Mouse (Mus musculus) midbrain, embryonic 14.5 days (tissue): ENCODE results near the gene Dlg4. TPM values are rescaled to one million over a fixed set of nuclear protein-coding genes. Genes with fewer than 3 reads are reported as not detected.

ENCODE experiments used
- ATAC-seq: fragments of 200-750 bp; cut with Nextera tagmentation; 2 replicates; pipeline ENCODE4 v1.8.0; 2017; ENCODE audit warnings: moderate number of reproducible peaks, moderate library complexity; ENCODE audit not compliant: low FRiP score, low TSS enrichment
- DNase-seq: peaks from one replicate; pipeline ENCODE4 v3.0.0-alpha.2; 2015
- H3K27ac ChIP-seq: fragments of 300-500 bp; sonication (generic); replicated peaks from 2 replicates; pipeline ENCODE4 v1.5.1; 2014; ENCODE audit warnings: mild to moderate bottlenecking, low read depth, low read length, moderate library complexity
- H3K27me3 ChIP-seq: fragments of 300-500 bp; sonication (generic); 2 replicates; pipeline ENCODE4 v1.6.1; 2014; ENCODE audit warnings: low read length, control low read depth, mixed read lengths; ENCODE audit not compliant: control insufficient read depth, insufficient read depth
- H3K36me3 ChIP-seq: fragments of 300-500 bp; sonication (generic); 2 replicates; pipeline ENCODE4 v1.6.1; 2014; ENCODE audit warnings: low read length, control low read depth; ENCODE audit not compliant: control insufficient read depth, insufficient read depth
- H3K4me1 ChIP-seq: fragments of 300-500 bp; sonication (generic); 2 replicates; pipeline ENCODE4 v1.6.1; 2014; ENCODE audit warnings: mild to moderate bottlenecking, antibody characterized with exemption, low read length, control low read depth; ENCODE audit not compliant: control insufficient read depth, insufficient read depth
- H3K4me2 ChIP-seq: fragments of 300-500 bp; sonication (generic); 2 replicates; pipeline ENCODE4 v1.6.1; 2014; ENCODE audit warnings: mild to moderate bottlenecking, low read length, moderate library complexity
- H3K4me3 ChIP-seq: fragments of 300-500 bp; sonication (generic); replicated peaks from 2 replicates; pipeline ENCODE4 v1.5.1; 2014; ENCODE audit warnings: low read depth, low read length
- H3K9ac ChIP-seq: fragments of 300-500 bp; sonication (generic); replicated peaks from 2 replicates; pipeline ENCODE4 v1.6.1; 2014; ENCODE audit warnings: mild to moderate bottlenecking, low read length, moderate library complexity
- H3K9me3 ChIP-seq: fragments of 300-500 bp; sonication (generic); 2 replicates; pipeline ENCODE4 v1.6.1; 2016; ENCODE audit warnings: low read length, control low read depth, mixed read lengths; ENCODE audit not compliant: control insufficient read depth
- WGBS: fragments of 180-500 bp; shearing (Covaris S2); extraction: QIAGEN DNeasy Blood & Tissue Kit; methylation state at CpG from one replicate; pipeline ENCODE4 v1.1.7; 2014; 5-methylcytosine and 5-hydroxymethylcytosine counted together
- polyA plus RNA-seq: library from polyadenylated mRNA; unstranded; fragments of >200 nt; fragmentation: Nextera tagmentation; extraction: Ambion mirVana; gene quantifications from 2 replicates; pipeline ENCODE4 v1.2.1, GENCODE M21; 2014

Gene Dlg4
- polyA plus RNA-seq, 1 experiment from 2014 or later: 33.1 TPM

- Histone ChIP-seq H3K9ac (no peak overlapping the region), H3K4me2 (peak overlapping the region; percentile 85), H3K27me3 (no peaks in the 10 kb centered on the region), H3K36me3 (peaks cover 25% of the 10 kb centered on the region), H3K4me1 (peaks cover 32% of the 10 kb centered on the region), H3K4me3 (peak overlapping the region; percentile 83; the same call in 1 of the 2 replicates), H3K9me3 (no peaks in the 10 kb centered on the region), H3K27ac (no peak overlapping the region; the same call in 1 of the 2 replicates)
- 89% methylated on average over 8 of the region's 8 CpGs for whole genome bisulfite sequencing
- ATAC-seq (no peak), DNase-seq (no peak)
These were observed 17.1 kb upstream of the Dlg4 start for GRCm38 (mm10) chr11:69999666-70000065.

- peak; percentile 72 for ATAC-seq
- no peaks in the 10 kb centered on the region for H3K27me3 ChIP-seq
- peak within 1 kb of the TSS; percentile 67 for H3K9ac ChIP-seq
- no peaks in the 10 kb centered on the region for H3K9me3 ChIP-seq
- H3K4me2 ChIP-seq: peak within 1 kb of the TSS; percentile 85
- H3K27ac ChIP-seq: peak within 1 kb of the TSS; percentile 96
- H3K36me3 ChIP-seq: peaks cover 31% of the 10 kb centered on the region
- H3K4me1 ChIP-seq: peaks cover 32% of the 10 kb centered on the region
- peak; percentile 96 for DNase-seq
- WGBS: under 1% methylated on average over 48 of the region's 48 CpGs
- H3K4me3 ChIP-seq: peak within 1 kb of the TSS; percentile 83
These were observed 16.3 kb upstream of the Dlg4 start, which contains the start of gene Dvl2 for GRCm38 (mm10) chr11:70000396-70000898. Gene Dvl2, plus strand, starts transcription at chr11:70000595.

GRCm38 (mm10) chr11:70001159-70001558 lies 15.6 kb upstream of the Dlg4 start:
- H3K9ac ChIP-seq: peak overlapping the region; percentile 67
- 11% methylated on average over 8 of the region's 8 CpGs for WGBS
- H3K4me2 ChIP-seq: peak overlapping the region; percentile 85
- H3K9me3 ChIP-seq: no peaks in the 10 kb centered on the region
- peak overlapping the region; percentile 83 for H3K4me3 ChIP-seq
- no peak for ATAC-seq
- peaks cover 32% of the 10 kb centered on the region for H3K4me1 ChIP-seq
- peak overlapping the region; percentile 96 for H3K27ac ChIP-seq
- DNase-seq: no peak
- H3K36me3 ChIP-seq: peaks cover 38% of the 10 kb centered on the region
- H3K27me3 ChIP-seq: no peaks in the 10 kb centered on the region

- no peak for ATAC-seq
- no peaks in the 10 kb centered on the region for H3K9me3 ChIP-seq
- peaks cover 32% of the 10 kb centered on the region for H3K4me1 ChIP-seq
- H3K4me2 ChIP-seq: peak overlapping the region; percentile 85
- peaks cover 45% of the 10 kb centered on the region for H3K36me3 ChIP-seq
- no peaks in the 10 kb centered on the region for H3K27me3 ChIP-seq
- DNase-seq: peak; percentile 64
- H3K4me3 ChIP-seq: peak overlapping the region; percentile 83
- H3K27ac ChIP-seq: no peak overlapping the region
- H3K9ac ChIP-seq: no peak overlapping the region; the same call in 1 of the 2 replicates
These were observed 14.9 kb upstream of the Dlg4 start for GRCm38 (mm10) chr11:70001865-70002264.

GRCm38 (mm10) chr11:70002471-70002870 lies 14.3 kb upstream of the Dlg4 start:
- H3K4me3 ChIP-seq: peak overlapping the region; percentile 83; the same call in 1 of the 2 replicates
- H3K36me3 ChIP-seq: peaks cover 51% of the 10 kb centered on the region
- DNase-seq (no peak), ATAC-seq (no peak)
- WGBS: 95% methylated on average over 2 of the region's 2 CpGs
- H3K4me2 ChIP-seq: peak overlapping the region; percentile 85
- no peaks in the 10 kb centered on the region for H3K9me3 ChIP-seq
- H3K27ac ChIP-seq: no peak overlapping the region
- H3K9ac ChIP-seq: peak overlapping the region; percentile 29; the same call in 1 of the 2 replicates
- H3K4me1 ChIP-seq: peaks cover 32% of the 10 kb centered on the region
- H3K27me3 ChIP-seq: no peaks in the 10 kb centered on the region

GRCm38 (mm10) chr11:70005521-70005920 lies 11.2 kb upstream of the Dlg4 start:
- H3K36me3 ChIP-seq: peaks cover 62% of the 10 kb centered on the region
- no peak overlapping the region for H3K27ac ChIP-seq

GRCm38 (mm10) chr11:70010033-70010432 lies 6.7 kb upstream of the Dlg4 start:
- no peak for ATAC-seq

More at GRCm38 (mm10) chr11:70005521-70005920, 11.2 kb upstream of the Dlg4 start:
- Histone ChIP-seq H3K4me1 (peaks cover 22% of the 10 kb centered on the region), H3K9ac (no peak overlapping the region), H3K9me3 (no peaks in the 10 kb centered on the region), H3K27me3 (no peaks in the 10 kb centered on the region), H3K4me3 (no peak overlapping the region), H3K4me2 (no peak overlapping the region)
- ATAC-seq (no peak), DNase-seq (peak; percentile 43)
- WGBS: 48% methylated on average over 5 of the region's 5 CpGs

GRCm38 (mm10) chr11:70010548-70010947 lies 6.2 kb upstream of the Dlg4 start:
- DNase-seq: no peak
- no peak overlapping the region for H3K4me3 ChIP-seq
- H3K9ac ChIP-seq: no peak overlapping the region
- no peaks in the 10 kb centered on the region for H3K9me3 ChIP-seq
- peaks cover 10% of the 10 kb centered on the region for H3K4me1 ChIP-seq
- no peak overlapping the region for H3K27ac ChIP-seq
- WGBS: 87% methylated on average over 12 of the region's 12 CpGs
- no peaks in the 10 kb centered on the region for H3K27me3 ChIP-seq
- no peak overlapping the region for H3K4me2 ChIP-seq
- ATAC-seq: no peak
- peaks cover 87% of the 10 kb centered on the region for H3K36me3 ChIP-seq

More at GRCm38 (mm10) chr11:70010033-70010432, 6.7 kb upstream of the Dlg4 start:
- H3K9ac ChIP-seq: no peak overlapping the region
- WGBS: 91% methylated on average over 6 of the region's 6 CpGs
- H3K4me1 ChIP-seq: peaks cover 7% of the 10 kb centered on the region
- H3K4me3 ChIP-seq: no peak overlapping the region
- no peak overlapping the region for H3K27ac ChIP-seq
- no peaks in the 10 kb centered on the region for H3K27me3 ChIP-seq
- no peaks in the 10 kb centered on the region for H3K9me3 ChIP-seq
- no peak for DNase-seq
- H3K4me2 ChIP-seq: no peak overlapping the region
- peaks cover 92% of the 10 kb centered on the region for H3K36me3 ChIP-seq

- 78% methylated on average over 10 of the region's 10 CpGs for WGBS
- H3K9ac ChIP-seq: no peak overlapping the region
- peaks cover 10% of the 10 kb centered on the region for H3K4me1 ChIP-seq
- H3K36me3 ChIP-seq: peaks cover 83% of the 10 kb centered on the region
- no peaks in the 10 kb centered on the region for H3K27me3 ChIP-seq
- ATAC-seq: no peak
- no peak overlapping the region for H3K4me3 ChIP-seq
- no peak for DNase-seq
- H3K4me2 ChIP-seq: no peak overlapping the region
- H3K27ac ChIP-seq: no peak overlapping the region
- no peaks in the 10 kb centered on the region for H3K9me3 ChIP-seq
These were observed 5.8 kb upstream of the Dlg4 start for GRCm38 (mm10) chr11:70010961-70011360.
